Mouse (Mus musculus) T-helper 17 cell (primary cell): ENCODE data around the gene Vmn1r76.

Source experiments
- in situ Hi-C, 2 experiments: fragments of 300-600 bp; cut with MboI, MseI; formaldehyde crosslinking; loops; 1 replicate in 1 of 2; 2 replicates in 1 of 2; pipeline ENCODE4 v1.15.1; 2025; ENCODE audit warnings: high pct_unique_total_duplicates in 2 of 2

Gene Vmn1r76

GRCm38 (mm10) chr7:11938113-11938512, at the start of gene Vmn1r76:
Vmn1r76 (minus strand) TSS chr7:11938213.
- in situ Hi-C loops, result no loop called here

- in situ Hi-C loops, result no loop called here
Measured at GRCm38 (mm10) chr7:11972611-11973010, 34.6 kb upstream of the Vmn1r76 start.

GRCm38 (mm10) chr7:11947991-11948390, 10.0 kb upstream of the Vmn1r76 start:
- in situ Hi-C loops, result no loop called here

- in situ Hi-C loops, result no loop called here
Measured at GRCm38 (mm10) chr7:11874330-11874729, 63.7 kb downstream of the Vmn1r76 start, which contains the start of gene Vmn1r75. Vmn1r75 (plus strand) TSS chr7:11874630.
